Mouse (Mus musculus) adrenal gland, postnatal 10 days (tissue): ENCODE results near the gene Fam135a. TPM values are rescaled to one million over a fixed set of nuclear protein-coding genes. Genes with fewer than 3 reads are reported as not detected.
A peak's percentile ranks its signal among the peaks of the same experiment; 100 is the strongest.
"Not testable (repeated sequence)": the region's sequence is repeated elsewhere in the genome, so short reads cannot be mapped to it uniquely, and the experiment has no call there.

Experiments used
- DNase-seq: peaks from one replicate; pipeline ENCODE4 v3.0.0; 2021; ENCODE audit warnings: mixed read lengths
- total RNA-seq, 2 experiments: library from RNA; stranded (reverse); gene quantifications; 2 replicates each; pipeline ENCODE4 v1.2.3; 2021

Gene Fam135a
- total RNA-seq, 2 experiments from 2014 or later = 18.4 to 23.8 TPM

- DNase-seq = no peak
Observed at GRCm38 (mm10) chr1:24068830-24069229, 31.3 kb downstream of the Fam135a start.

- no peak for DNase-seq
Observed at GRCm38 (mm10) chr1:24066706-24067105, 33.4 kb downstream of the Fam135a start.

- DNase-seq = no peak
Observed at GRCm38 (mm10) chr1:24055706-24056105, 44.4 kb downstream of the Fam135a start.

- no peak for DNase-seq
Observed at GRCm38 (mm10) chr1:24046730-24047510, 53.2 kb downstream of the Fam135a start.

- DNase-seq = no peak
Observed at GRCm38 (mm10) chr1:24045627-24046026, 54.5 kb downstream of the Fam135a start.

GRCm38 (mm10) chr1:24043007-24043406 lies 57.1 kb downstream of the Fam135a start:
- DNase-seq = no peak

GRCm38 (mm10) chr1:24033759-24034423 lies 66.2 kb downstream of the Fam135a start:
- no peak for DNase-seq

GRCm38 (mm10) chr1:24010821-24011220 lies 89.3 kb downstream of the Fam135a start:
- peak; percentile 17 for DNase-seq

GRCm38 (mm10) chr1:24010016-24010415 lies 90.1 kb downstream of the Fam135a start:
- DNase-seq = peak; percentile 58

GRCm38 (mm10) chr1:24007621-24008020 lies 92.5 kb downstream of the Fam135a start:
- DNase-seq = no peak

GRCm38 (mm10) chr1:24005070-24005804 lies 94.9 kb downstream of the Fam135a start, which contains the start of gene Sdhaf4:
Sdhaf4 (minus strand) TSS chr1:24005656.
- peak; percentile 95 for DNase-seq

- no peak for DNase-seq
Observed at GRCm38 (mm10) chr1:23999318-23999717, 100.8 kb downstream of the Fam135a start.

GRCm38 (mm10) chr1:23998866-23999265 lies 101.3 kb downstream of the Fam135a start:
- no peak for DNase-seq

- no peak for DNase-seq
Observed at GRCm38 (mm10) chr1:23998120-23998810, 101.9 kb downstream of the Fam135a start.

- no peak for DNase-seq
Observed at GRCm38 (mm10) chr1:23997493-23997892, 102.6 kb downstream of the Fam135a start.

GRCm38 (mm10) chr1:23995420-23995819 lies 104.7 kb downstream of the Fam135a start:
- no peak for DNase-seq

- no peak for DNase-seq
Observed at GRCm38 (mm10) chr1:23983118-23983517, 117.0 kb downstream of the Fam135a start.

- DNase-seq = no peak
Observed at GRCm38 (mm10) chr1:23978281-23978680, 121.9 kb downstream of the Fam135a start.

- DNase-seq = not testable (repeated sequence)
Observed at GRCm38 (mm10) chr1:23971159-23971558, 129.0 kb downstream of the Fam135a start.

- DNase-seq = no peak
Observed at GRCm38 (mm10) chr1:23968027-23968725, 132.0 kb downstream of the Fam135a start.

- DNase-seq = no peak
Observed at GRCm38 (mm10) chr1:23966226-23966625, 133.9 kb downstream of the Fam135a start.
